Mouse (Mus musculus): ENCODE data around the gene Arid3c. TPM values are rescaled to one million over a fixed set of nuclear protein-coding genes. Genes with fewer than 3 reads are reported as not detected.
A peak's percentile ranks its signal among the peaks of the same experiment; 100 is the strongest.
"Not testable (repeated sequence)": the region's sequence is repeated elsewhere in the genome, so short reads cannot be mapped to it uniquely, and the experiment has no call there.

Arid3c gene
- polyA plus RNA-seq, 1 experiment from 2014 or later = 0.17 TPM

- Histone ChIP-seq H3K27ac (peak within 1 kb of the TSS; percentile 73), H3K9me3 (replicated peaks) (no peaks in the 10 kb centered on the region), H3K4me1 (peaks cover 26% of the 10 kb centered on the region), H3K27me3 (no peaks in the 10 kb centered on the region), H3K4me2 (peak within 1 kb of the TSS; percentile 91), H3K36me3 (peaks cover 47% of the 10 kb centered on the region), H3K4me3 (replicated peaks) (peak within 1 kb of the TSS; percentile 73), H3K9ac (peak within 1 kb of the TSS; percentile 90)
- ATAC-seq (replicated peaks; ENCODE audit: low FRiP score) = peak; percentile 80
- under 1% methylated on average over 61 of the region's 61 CpGs for WGBS
Observed at GRCm38 (mm10) chr4:41713197-41714067, 17.5 kb downstream of the Arid3c start, which contains the start of gene Rpp25l. TSS of gene Rpp25l (minus strand) at chr4:41713534.

- peaks cover 39% of the 10 kb centered on the region for H3K36me3 ChIP-seq
- H3K4me3 ChIP-seq (replicated peaks) = peak overlapping the region; percentile 73
- H3K9ac ChIP-seq = peak overlapping the region; percentile 90
- H3K27ac ChIP-seq = peak overlapping the region; percentile 73; the same call in 1 of the 2 replicates
- no peaks in the 10 kb centered on the region for H3K9me3 ChIP-seq (replicated peaks)
- peaks cover 33% of the 10 kb centered on the region for H3K4me1 ChIP-seq
- no peaks in the 10 kb centered on the region for H3K27me3 ChIP-seq
- H3K4me2 ChIP-seq = peak overlapping the region; percentile 91
- peak; percentile 17 for ATAC-seq (replicated peaks; ENCODE audit: low FRiP score)
- 39% methylated on average over 31 of the region's 31 CpGs for WGBS
Observed at GRCm38 (mm10) chr4:41712421-41713196, 18.3 kb downstream of the Arid3c start.

- peaks cover 39% of the 10 kb centered on the region for H3K4me1 ChIP-seq
- peaks cover 32% of the 10 kb centered on the region for H3K36me3 ChIP-seq
- peak overlapping the region; percentile 91 for H3K4me2 ChIP-seq
- H3K27ac ChIP-seq = no peak overlapping the region
- no peak for ATAC-seq (replicated peaks; ENCODE audit: low FRiP score)
- no peaks in the 10 kb centered on the region for H3K27me3 ChIP-seq
- WGBS = 80% methylated on average over 16 of the region's 16 CpGs
- H3K9ac ChIP-seq = peak overlapping the region; percentile 90
- no peaks in the 10 kb centered on the region for H3K9me3 ChIP-seq (replicated peaks)
- H3K4me3 ChIP-seq (replicated peaks) = peak overlapping the region; percentile 73
Observed at GRCm38 (mm10) chr4:41711705-41712375, 19.1 kb downstream of the Arid3c start.

GRCm38 (mm10) chr4:41710229-41710628 is 20.7 kb downstream of the Arid3c start:
- H3K9ac ChIP-seq = no peak overlapping the region

GRCm38 (mm10) chr4:41708192-41708745 is 22.7 kb downstream of the Arid3c start:
- Histone ChIP-seq H3K4me3 (replicated peaks) (no peak overlapping the region), H3K4me2 (no peak overlapping the region), H3K9me3 (replicated peaks) (no peaks in the 10 kb centered on the region), H3K9ac (no peak overlapping the region), H3K4me1 (peaks cover 46% of the 10 kb centered on the region), H3K27me3 (peaks cover 22% of the 10 kb centered on the region), H3K27ac (no peak overlapping the region), H3K36me3 (peaks cover 15% of the 10 kb centered on the region)
- no peak for ATAC-seq (replicated peaks; ENCODE audit: low FRiP score)
- WGBS = 36% methylated on average over 8 of the region's 8 CpGs

More at GRCm38 (mm10) chr4:41710229-41710628, 20.7 kb downstream of the Arid3c start:
- no peak overlapping the region for H3K4me3 ChIP-seq (replicated peaks)
- no peak overlapping the region for H3K27ac ChIP-seq
- H3K4me1 ChIP-seq = peaks cover 46% of the 10 kb centered on the region
- no peak for ATAC-seq (replicated peaks; ENCODE audit: low FRiP score)
- 72% methylated on average over 4 of the region's 4 CpGs for WGBS
- no peaks in the 10 kb centered on the region for H3K9me3 ChIP-seq (replicated peaks)
- no peak overlapping the region for H3K4me2 ChIP-seq
- peaks cover 12% of the 10 kb centered on the region for H3K27me3 ChIP-seq
- H3K36me3 ChIP-seq = peaks cover 20% of the 10 kb centered on the region

GRCm38 (mm10) chr4:41707011-41707535 is 23.9 kb downstream of the Arid3c start:
- Histone ChIP-seq H3K27ac (no peak overlapping the region), H3K9ac (no peak overlapping the region), H3K4me3 (replicated peaks) (no peak overlapping the region), H3K9me3 (replicated peaks) (no peaks in the 10 kb centered on the region), H3K4me2 (peak overlapping the region; percentile 37), H3K27me3 (peaks cover 22% of the 10 kb centered on the region), H3K36me3 (peaks cover 15% of the 10 kb centered on the region), H3K4me1 (peaks cover 38% of the 10 kb centered on the region)
- 2% methylated on average over 13 of the region's 13 CpGs for WGBS
- ATAC-seq (replicated peaks; ENCODE audit: low FRiP score) = peak; percentile 71

- Histone ChIP-seq H3K9ac (no peak overlapping the region), H3K4me3 (replicated peaks) (no peak overlapping the region), H3K4me2 (no peak overlapping the region), H3K27me3 (peaks cover 22% of the 10 kb centered on the region), H3K36me3 (peaks cover 7% of the 10 kb centered on the region), H3K27ac (no peak overlapping the region), H3K9me3 (replicated peaks) (no peaks in the 10 kb centered on the region), H3K4me1 (peaks cover 29% of the 10 kb centered on the region)
- WGBS = 62% methylated on average over 19 of the region's 19 CpGs
- ATAC-seq (replicated peaks; ENCODE audit: low FRiP score) = no peak
Observed at GRCm38 (mm10) chr4:41705922-41706754, 24.8 kb downstream of the Arid3c start.

GRCm38 (mm10) chr4:41704651-41705050 is 26.3 kb downstream of the Arid3c start:
- 3% methylated on average over 5 of the region's 5 CpGs for WGBS
- ATAC-seq (replicated peaks; ENCODE audit: low FRiP score) = no peak
- Histone ChIP-seq H3K4me2 (no peak overlapping the region; the same call in 1 of the 2 replicates), H3K4me1 (peaks cover 26% of the 10 kb centered on the region), H3K4me3 (replicated peaks) (no peak overlapping the region), H3K36me3 (no peaks in the 10 kb centered on the region), H3K27me3 (peaks cover 22% of the 10 kb centered on the region), H3K9ac (no peak overlapping the region), H3K9me3 (replicated peaks) (no peaks in the 10 kb centered on the region), H3K27ac (no peak overlapping the region)

- Histone ChIP-seq H3K27me3 (peaks cover 25% of the 10 kb centered on the region), H3K4me1 (peaks cover 18% of the 10 kb centered on the region)
- not testable (repeated sequence) for ATAC-seq (replicated peaks; ENCODE audit: low FRiP score); H3K9ac ChIP-seq; H3K9me3 ChIP-seq (replicated peaks); H3K4me2 ChIP-seq; H3K4me3 ChIP-seq (replicated peaks); H3K36me3 ChIP-seq; H3K27ac ChIP-seq
- 78% methylated on average over 2 of the region's 2 CpGs for whole genome bisulfite sequencing
Observed at GRCm38 (mm10) chr4:41702226-41702625, 28.7 kb downstream of the Arid3c start.

- ATAC-seq (replicated peaks; ENCODE audit: low FRiP score); H3K27ac ChIP-seq; H3K4me3 ChIP-seq (replicated peaks); H3K4me1 ChIP-seq; H3K4me2 ChIP-seq; H3K9ac ChIP-seq; H3K36me3 ChIP-seq; H3K9me3 ChIP-seq (replicated peaks): not testable (repeated sequence)
- peaks cover 13% of the 10 kb centered on the region for H3K27me3 ChIP-seq
- 83% methylated on average over 3 of the region's 8 CpGs for WGBS
Observed at GRCm38 (mm10) chr4:41700224-41700623, 30.7 kb downstream of the Arid3c start.

Measured in kidney, embryonic 15.5 days (tissue).